Mouse (Mus musculus): ENCODE data around the gene Lrrc74b.

The Lrrc74b gene

DNA sequence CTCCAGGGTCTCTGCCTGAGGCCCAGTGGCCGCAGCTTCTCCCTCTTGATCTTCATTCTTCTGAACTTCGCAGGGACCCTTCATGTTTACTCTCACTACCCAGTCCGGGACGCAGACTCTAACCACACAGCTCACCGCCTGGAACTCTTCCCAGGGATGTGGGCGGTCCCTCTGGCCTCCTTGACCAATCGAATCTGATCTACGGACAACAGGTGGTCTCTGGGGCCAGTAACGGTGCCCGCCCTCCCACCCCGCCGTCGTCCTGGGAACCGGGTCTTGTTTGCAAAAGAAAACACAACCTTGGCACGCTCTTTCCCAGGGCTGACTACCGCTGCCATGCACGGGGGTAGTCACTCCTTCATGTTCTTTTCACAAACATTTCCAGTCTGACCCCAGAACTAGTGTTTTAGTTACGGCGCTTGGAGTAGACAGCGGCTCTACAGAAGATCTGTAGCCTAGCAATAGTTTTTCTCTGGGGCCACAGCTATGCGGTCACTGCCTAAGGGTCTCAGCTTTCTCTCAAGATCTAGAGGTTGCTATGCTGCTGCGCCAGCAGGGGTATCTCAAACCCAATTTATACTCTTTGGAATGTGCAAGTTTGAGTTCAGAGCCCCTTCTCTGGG, at the start of gene Lrrc74b:
Gene Lrrc74b, minus strand, starts transcription at position 120 of the 623 bp plus-strand sequence.
- peak; percentile 71 to 72 for DNase-seq (ENCODE audit: low spot score in 2 of 2)

DNA sequence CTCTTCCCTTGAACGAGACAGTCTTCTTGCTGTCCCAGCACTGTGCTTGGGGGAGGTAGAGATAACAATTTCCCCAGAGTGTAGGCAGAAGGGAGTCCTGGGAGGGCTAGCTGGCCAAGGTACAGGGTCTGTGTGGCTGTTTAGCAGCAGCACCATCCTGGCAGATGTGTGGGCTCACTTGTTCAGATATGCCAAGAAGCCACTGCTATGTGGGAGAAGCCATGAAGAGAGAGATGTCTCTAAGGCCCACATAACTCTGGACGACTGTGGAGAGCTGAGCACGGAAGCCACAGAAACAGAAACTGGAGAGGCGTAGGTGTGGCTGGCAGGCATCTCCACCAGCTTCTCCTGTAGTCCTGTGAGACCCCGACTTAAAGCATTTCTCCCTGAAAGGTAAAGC, 44.6 kb upstream of the Lrrc74b start:
- no peak for DNase-seq (ENCODE audit: low spot score in 2 of 2)

DNA sequence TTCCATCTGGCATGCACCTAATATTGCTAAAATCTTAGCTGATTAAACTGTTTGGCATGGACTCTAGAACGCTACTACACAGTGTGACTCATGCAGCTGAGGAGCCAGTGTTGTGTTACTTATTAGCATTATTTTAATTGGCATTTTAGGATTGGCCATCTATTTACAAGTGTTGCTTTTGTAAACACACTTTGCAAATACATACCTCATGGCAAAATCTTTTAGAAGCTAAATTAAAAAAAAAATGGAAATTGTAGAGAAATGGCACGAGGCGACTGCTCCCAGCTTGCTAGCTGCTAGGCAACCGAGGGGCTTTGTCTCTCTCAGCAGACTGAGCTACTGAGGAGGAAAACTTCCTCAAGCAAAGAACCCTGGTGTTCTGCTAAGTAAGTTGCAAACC, 43.9 kb upstream of the Lrrc74b start:
- no peak for DNase-seq (ENCODE audit: low spot score in 2 of 2)

DNA sequence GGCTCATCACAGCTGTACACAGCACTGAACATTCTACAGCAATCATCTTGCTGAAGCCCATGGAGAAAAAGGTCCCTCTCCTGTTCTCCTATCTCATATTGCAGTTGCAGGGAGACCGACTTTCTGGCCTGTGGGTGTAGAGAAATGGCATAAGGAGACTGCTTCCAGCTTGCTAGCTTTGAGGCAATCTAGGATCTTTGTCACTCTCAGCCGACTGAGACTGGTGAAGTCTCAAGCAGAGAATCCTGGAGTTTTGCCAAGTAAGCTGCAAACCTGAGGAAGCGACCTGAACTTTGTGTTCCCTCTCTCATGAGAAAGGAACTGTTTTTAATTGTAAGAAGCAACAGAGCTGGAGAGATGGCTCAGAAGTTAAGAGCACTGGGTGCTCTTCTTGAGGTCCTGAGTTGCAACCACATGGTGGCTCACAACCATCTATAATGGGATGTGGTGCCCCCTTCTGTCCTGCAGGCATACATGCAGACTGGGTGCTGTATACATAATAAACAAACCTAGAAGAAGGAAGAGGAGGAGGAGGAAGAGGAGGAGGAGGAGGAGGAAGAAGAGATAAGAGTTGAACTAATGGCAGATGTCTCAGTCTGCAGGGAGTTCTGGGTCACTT, 40.0 kb upstream of the Lrrc74b start:
- no peak for DNase-seq (ENCODE audit: low spot score in 2 of 2)

DNA sequence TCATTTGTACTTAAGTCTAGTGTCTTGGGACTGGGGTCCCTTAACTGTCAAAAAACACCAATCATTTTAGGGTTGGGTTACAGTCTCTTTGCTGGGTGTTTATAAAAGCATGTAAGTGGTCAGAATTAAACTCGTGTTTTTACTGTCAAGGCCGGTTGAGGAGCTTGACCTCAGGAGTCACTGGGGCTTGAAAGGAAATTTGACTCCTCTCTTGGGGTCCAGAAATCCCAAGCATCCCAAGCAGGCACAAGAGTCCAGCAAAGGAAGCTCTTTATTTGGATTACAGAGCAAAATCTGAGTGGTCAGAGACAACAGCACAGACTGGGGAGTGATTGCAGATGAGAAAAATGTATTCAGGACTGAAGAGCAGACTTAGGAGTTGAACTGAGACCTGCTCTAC, 29.7 kb upstream of the Lrrc74b start:
- DNase-seq (ENCODE audit: low spot score in 2 of 2): no peak

DNA sequence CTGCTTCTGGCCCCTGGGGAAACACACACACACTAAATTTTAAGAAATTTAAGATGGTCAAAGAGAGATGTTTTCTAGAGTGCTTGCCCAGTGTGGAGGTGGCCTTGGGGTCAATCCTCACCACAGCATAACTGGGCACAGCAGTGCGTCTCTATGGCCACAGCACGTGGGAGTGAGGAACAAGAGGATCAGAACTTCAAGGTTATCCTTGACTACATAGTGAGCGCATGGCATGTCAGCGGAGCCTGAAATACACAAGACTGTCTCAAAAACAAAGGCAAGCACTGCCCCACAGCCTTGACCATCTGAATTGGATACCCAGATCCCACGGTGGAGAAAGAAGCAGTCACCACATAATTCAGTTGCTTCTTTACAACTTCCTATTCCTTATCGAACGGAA, 23.5 kb upstream of the Lrrc74b start:
- no peak for DNase-seq (ENCODE audit: low spot score in 2 of 2)

DNA sequence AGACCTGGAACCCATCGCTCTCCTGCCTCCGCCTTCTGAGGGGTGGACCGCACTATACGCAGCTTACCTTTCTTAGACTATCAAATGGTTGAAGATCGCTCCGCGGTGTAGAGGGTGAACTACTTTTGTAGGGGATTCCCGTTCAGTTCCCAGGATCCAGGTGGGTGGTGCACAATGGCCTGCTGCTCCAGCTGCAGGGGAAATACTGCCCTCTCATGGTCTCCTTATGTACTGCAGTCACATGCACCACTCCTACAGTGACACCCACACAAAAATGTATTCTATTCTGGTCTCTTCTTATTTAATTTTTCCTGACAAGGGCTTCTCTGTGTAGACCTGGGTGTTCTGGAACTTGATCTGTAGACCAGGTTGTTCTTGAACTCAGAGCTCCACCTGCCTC, 22.0 kb upstream of the Lrrc74b start, which contains the start of gene Slc7a4:
Gene Slc7a4, minus strand, starts transcription at position 151 of the 400 bp plus-strand sequence.
- DNase-seq (ENCODE audit: low spot score in 2 of 2): no peak

DNA sequence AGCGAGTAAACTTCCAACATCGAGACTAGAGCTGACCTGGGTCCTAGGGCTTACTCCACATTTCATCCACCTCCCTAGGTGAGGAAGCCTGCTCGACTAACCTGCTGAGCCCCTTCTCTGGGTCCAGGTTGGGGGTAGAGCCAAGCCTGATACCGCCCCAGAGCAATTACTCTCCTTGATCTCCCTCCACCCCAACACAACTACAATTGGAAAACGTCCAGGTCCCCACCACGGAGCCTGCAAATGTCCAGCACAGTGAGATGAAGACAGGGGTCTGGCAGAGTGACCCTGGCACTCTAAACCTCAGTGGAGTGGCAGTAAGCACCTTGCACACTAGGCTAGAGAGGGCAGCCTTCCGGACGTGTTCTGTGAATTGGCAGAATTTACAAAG, 15.8 kb upstream of the Lrrc74b start:
- DNase-seq (ENCODE audit: low spot score in 2 of 2): no peak

DNA sequence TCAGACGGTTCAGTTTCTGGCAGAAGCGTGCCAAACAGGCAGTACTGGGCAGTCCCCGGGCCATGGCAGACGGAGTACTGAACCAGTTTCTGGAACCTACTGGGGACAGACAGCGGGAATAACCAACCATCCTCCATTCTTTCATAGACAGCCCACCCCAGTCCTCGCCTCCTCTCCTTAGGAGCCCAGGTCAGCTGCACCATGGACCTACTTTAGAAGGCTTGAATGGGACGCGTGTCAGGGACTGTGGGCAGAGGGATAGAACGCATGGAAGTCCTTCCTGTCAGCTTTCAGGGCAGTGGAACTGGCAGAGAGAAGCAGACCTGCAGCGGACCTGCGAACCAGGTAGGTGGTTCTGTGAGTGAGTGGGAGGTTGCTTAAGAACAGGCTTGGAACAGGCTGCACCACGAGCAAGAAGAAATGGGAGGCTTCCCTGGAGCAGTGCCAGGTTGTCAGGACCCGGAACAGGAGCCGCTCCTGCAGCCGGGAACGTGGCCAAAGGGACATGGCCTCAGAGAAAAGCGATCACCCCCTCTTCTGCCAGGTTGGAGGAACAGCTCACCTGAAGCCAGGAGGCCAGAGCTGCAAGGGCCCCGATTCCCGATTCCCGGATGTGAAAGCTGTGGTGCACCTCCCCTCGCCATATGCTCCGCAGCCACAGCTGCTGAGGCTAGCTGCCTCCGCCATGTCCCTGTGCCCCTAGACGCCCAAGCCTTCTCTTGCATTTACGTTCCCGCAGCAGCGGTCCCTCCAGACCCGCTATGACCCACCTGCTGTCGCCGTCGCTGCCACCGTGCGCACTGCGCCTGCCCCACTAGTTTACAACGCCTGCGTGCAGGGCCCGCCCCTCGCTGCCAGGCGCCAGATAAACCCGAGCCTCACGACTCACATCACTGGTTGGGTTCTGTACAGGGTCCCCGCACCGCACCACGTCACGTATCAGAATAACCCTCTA, 15.1 kb upstream of the Lrrc74b start:
- peak; percentile 87 to 90 for DNase-seq (ENCODE audit: low spot score in 2 of 2)

DNA sequence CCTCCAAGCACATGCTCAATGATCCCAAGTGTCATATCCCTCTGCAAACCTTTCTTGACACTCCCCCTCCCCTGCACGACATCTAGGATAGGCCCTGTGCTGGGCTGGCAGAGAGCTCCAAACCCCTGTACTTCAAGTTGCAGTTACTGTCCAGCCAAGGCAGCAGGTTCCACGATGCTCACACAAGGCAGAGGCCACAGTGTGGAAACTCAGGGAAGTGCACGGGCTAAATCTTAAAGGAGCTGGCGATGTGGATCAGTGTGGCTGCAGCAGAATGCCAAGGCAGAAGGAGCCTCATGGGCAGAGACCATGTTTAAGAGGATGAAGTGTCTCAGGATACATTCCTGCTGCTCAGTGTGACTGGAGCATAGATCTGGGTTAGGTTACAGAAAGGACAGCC, 5.1 kb upstream of the Lrrc74b start:
- no peak for DNase-seq (ENCODE audit: low spot score in 2 of 2)

DNA sequence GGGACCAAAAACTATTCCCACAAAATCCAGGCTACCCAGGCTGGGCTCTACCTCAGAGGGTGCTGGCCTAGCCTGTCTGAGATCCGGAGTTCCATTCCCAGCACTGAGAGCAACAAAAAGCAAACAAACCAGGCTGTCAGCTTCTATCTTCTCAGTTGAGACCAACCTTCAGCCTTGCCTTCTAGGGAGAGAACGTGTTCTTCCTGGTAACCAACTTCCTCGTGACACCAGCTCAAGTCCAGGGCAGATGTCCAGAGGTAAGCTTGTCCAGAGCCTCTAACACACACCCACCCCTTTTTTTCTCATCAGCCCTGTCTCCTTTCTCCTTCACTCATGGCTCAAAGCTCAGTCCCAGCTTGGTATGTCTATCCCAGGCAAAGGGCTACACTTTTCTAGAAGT, 3.7 kb upstream of the Lrrc74b start:
- no peak for DNase-seq (ENCODE audit: low spot score in 2 of 2)

DNA sequence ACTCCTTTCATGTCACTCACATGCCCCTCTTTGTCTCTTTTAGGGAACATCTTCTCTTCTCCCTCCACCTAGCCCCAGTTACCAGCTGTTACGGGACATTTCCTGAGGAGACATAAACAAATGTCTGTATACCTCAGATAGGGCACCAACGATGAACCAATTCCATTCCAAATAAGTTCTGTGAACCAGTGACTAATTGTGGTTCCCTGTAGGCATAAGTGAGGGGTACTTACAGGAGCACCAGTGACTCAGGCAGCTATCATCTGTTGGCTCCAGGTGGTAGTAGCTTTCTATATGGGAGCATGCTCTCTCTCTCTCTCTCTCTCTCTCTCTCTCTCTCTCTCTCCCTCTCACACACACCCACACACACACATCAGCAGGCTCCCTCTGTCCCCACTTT, 3.2 kb upstream of the Lrrc74b start:
- DNase-seq (ENCODE audit: low spot score in 2 of 2): no peak

DNA sequence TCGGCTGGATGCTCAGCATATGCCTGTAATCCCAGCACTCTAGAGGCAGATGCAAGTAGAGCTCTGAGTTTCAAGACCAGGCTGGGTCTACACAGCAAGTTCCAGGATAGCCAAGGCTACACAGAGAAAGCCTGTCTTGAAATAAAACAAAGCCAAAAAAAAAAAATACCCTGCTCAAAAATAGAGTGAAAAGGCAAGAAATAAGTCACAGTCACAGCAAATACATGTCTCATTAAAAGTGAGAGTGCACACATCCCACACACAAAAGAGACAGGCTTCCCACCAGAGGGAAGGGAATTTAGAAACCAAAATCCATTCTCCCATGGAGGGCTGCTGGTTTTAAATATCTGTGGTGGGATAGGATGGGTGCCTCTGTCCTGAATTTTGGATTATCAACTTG, 2.5 kb upstream of the Lrrc74b start:
- no peak for DNase-seq (ENCODE audit: low spot score in 2 of 2)

DNA sequence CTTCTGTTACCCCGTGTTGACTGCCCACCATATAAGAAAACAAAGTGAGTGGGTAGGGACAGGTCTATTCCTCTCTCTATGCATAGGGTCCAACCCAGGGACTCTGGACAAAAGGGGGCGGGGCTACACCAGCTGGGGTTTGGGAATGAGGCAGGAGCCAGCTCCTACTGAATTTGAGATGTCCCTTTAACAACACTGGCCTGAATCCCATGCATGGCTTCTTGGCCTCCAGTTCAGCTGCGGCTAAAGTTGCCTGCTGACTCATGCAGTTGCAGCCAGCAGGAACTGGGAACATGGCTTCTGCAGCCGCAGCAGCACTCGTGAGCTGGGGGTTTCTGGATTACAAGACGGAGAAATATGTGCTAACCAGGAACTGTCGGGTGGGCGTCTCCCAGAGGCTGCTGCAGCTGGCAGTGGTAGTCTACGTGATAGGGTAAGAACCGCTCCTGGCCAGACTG, 733 bp upstream of the Lrrc74b start, which contains the start of gene P2rx6:
Gene P2rx6, plus strand, starts transcription at position 135 of the 458 bp plus-strand sequence.
- peak in 1 of 2 experiments; percentile 45 for DNase-seq (ENCODE audit: low spot score in 2 of 2)

DNA sequence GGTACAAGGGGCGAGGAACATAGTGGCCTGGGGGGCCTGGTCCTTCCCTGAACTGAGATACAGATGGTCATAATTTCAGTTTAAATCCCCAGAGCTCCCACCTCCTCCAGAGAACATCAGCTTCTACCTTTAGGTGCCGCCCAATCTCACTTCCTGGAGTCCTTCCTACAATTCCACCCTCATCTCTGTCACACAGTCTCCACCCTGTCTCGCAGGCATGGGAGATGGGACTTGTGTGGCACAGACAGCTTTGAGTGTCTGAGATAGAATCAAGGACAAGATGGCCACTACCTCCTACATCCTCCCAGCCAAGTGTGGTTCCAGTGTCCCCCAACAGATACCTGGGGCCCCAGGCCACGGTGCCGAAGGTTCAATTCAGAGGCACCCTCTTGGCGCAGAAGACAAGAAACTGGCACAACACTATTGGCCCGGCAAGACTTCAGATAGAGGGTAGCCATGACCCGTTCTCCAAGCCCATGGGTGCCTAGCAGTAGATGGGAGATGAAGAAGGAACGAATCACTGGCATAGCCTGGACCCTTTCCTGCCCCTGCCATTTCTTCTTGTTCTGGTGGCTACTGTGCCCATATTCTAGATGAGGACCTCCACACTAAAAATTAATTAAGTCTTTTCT, 1.5 kb downstream of the Lrrc74b start:
- peak in 1 of 2 experiments; percentile 13 for DNase-seq (ENCODE audit: low spot score in 2 of 2)

DNA sequence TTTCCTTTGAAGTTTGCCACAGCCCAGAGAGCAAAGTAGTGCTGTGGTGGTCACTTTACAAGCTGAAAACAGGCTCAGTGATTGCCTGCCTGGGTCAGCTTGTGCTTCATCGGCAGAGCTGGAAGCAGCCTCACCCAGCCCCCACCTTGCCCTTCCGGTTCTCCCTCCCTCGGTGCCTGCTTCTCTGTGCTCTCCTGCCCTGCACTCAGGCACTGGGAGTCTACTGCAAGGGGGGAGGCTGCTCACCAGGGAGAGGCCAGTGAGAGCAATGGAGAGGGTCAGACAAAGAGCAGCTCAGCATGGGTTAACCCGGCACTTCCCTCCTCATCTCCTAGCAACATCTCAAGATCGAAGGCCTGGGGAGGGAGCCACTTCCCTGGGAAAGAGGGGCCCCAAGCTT, 2.2 kb downstream of the Lrrc74b start:
- no peak for DNase-seq (ENCODE audit: low spot score in 2 of 2)

DNA sequence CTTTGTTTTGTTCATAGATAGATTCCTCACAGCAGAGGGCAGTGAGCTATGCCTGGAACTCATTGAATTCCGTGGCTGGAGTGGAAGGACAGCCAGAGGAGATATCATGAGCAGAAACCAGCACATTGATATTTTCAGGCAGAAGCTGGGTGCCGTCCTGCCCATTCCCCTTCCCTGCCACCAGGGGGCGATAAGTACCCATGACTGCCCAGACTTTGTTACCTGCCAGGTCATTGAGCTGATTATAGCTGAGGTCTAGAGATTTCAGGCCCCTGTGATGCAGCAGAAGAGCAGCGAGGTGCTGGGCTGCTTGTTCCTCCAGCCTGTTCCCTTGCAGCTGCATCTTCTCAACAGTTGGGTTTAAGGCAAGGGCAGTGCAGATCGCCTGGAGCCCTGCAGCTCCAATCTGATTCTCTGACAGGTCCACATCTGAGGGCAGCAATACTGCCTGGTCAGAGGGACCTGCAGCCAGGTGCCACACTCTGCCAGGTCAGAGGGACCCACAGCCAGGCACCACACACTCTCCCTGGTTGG, 3.0 kb downstream of the Lrrc74b start:
- peak; percentile 63 to 75 for DNase-seq (ENCODE audit: low spot score in 2 of 2)

DNA sequence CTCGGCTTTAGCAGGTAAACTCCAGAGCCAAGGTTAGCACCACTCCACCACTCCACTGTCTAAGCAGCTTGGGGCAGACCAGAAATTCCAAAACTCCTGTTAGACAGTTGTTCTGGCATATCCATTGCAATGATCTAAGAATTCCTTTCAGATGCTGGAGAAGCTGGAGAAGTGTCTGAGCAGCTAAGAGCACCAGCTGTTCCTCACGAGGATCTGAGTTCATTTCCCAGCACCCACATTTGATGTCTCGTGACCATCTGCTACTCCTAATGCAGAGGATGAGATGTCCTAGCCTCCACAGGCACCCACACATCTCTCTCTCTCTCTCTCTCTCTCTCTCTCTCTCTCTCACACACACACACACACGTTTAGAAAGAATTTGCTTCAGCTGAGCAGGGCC, 4.1 kb downstream of the Lrrc74b start:
- DNase-seq (ENCODE audit: low spot score in 2 of 2): peak in 1 of 2 experiments; percentile 5

DNA sequence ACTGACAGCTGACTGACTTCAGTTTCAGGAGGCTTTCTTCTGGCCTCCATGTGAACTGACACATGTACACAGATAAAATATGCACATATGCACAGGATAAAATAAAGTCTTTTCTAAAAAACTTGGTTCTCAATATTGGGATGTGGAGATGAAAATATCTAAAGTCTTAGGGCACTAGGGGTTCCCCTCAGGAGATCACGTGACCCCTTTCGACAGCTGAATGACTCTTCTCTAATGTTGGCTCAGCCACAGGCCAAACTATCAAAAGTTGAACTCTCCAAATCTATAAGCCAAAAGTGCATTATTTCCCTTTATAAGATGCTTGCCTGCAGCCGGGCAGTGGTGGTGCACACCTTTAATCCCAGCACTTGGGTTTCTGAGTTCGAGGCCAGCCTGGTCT, 4.9 kb downstream of the Lrrc74b start:
- DNase-seq (ENCODE audit: low spot score in 2 of 2): peak in 1 of 2 experiments; percentile 4

DNA sequence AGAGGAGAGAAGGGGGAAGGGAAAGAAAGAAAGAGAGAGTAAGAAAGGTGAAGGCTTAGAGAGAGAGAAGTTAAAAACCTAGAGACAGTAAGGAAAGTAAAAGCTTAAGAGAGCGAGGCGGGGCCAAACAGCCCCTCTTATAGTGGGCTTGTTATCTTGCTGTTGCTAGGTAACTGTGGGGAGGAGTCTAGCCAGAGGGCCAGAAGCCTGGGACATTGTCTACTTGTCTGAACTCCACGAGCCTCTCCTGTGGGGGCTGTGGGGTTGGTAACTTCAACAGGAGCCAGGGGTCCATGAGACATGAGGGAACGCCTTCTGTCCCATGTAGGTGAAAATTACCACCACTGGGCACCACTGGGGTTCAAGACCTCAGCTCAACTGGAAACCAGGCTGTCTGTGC, 6.3 kb downstream of the Lrrc74b start:
- DNase-seq (ENCODE audit: low spot score in 2 of 2): peak in 1 of 2 experiments; percentile 9

DNA sequence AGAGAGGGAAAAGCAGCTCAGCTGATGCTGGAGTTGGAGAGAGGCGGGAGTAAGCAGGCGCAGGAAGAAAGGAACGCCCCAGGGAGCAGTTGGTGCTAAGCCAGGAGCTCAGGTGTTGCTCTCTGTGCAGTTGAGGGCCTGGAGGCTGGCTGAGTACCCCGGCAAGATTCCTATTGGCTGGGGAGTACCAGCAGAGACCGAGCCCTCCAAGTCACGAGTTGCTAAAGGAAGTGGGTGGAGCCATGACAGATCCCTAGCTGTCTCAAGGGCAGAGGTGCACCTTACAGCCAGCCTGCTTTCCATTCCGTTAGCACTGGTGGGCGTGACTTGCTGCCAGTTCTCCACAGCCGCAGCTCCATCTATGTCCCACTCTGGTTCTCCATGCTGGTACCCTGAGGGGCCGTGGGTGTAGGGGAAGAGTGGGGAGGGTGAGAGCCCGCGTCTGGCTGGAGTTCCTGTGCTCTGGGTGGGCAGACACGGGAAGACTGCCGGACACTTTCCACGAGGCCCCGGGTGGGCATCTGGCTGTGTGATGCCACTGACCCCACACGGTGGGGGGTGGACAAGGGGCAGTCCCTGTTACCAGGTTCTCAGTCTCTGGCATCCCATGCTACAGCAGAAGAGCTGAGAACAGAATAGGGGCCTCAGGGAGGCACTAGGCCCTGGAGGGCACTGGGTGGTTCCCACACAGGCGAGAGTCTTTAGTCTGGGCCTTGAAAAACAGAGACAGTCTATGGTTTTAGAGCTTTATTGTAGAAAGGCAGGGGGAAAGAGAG, 6.9 kb downstream of the Lrrc74b start:
- peak in 1 of 2 experiments; percentile 36 for DNase-seq (ENCODE audit: low spot score in 2 of 2)
